ENCODE assay signal across 8 mouse cellular contexts in genomic region chr13:37433730-37434129, GRCm38 (mm10).
DNase-seq lines count a peak whose midpoint lies in the region; ATAC-seq and TF ChIP-seq lines count a peak whose summit lies in the region.

No protein-coding gene starts in this region.

- no peak overlapping the region for H3K27ac ChIP-seq in heart, postnatal 0 days (ENCODE audit: low read depth)
- H3K27ac ChIP-seq in midbrain, embryonic 10.5 days (replicated peaks) = no peak overlapping the region
- H3K27ac ChIP-seq in midbrain, embryonic 14.5 days (replicated peaks; ENCODE audit: low read depth, low read length) = no peak overlapping the region
- no peak overlapping the region for H3K27ac ChIP-seq in liver, postnatal 0 days (ENCODE audit: low read depth)

- no peak for TF ChIP-seq EP300 in heart, postnatal 0 days (IDR thresholded peaks at IDR 0.05; ENCODE audit: low read depth)
- no peak for TF ChIP-seq EP300 in liver, postnatal 0 days (IDR thresholded peaks at IDR 0.05; ENCODE audit: low read depth)

- no peaks in the 10 kb centered on the region for H3K9me3 ChIP-seq in heart, postnatal 0 days (replicated peaks; ENCODE audit: control insufficient read depth, low read length)
- H3K9me3 ChIP-seq in midbrain, embryonic 10.5 days (replicated peaks) = no peaks in the 10 kb centered on the region
- H3K9me3 ChIP-seq in midbrain, embryonic 14.5 days (ENCODE audit: control insufficient read depth, low read length) = no peaks in the 10 kb centered on the region
- H3K9me3 ChIP-seq in liver, postnatal 0 days (ENCODE audit: low read length) = no peaks in the 10 kb centered on the region

- H3K27me3 ChIP-seq in heart, postnatal 0 days (ENCODE audit: control insufficient read depth, insufficient read depth, low read length) = no peaks in the 10 kb centered on the region
- peaks cover 59% of the 10 kb centered on the region for H3K27me3 ChIP-seq in midbrain, embryonic 10.5 days (ENCODE audit: low read depth, poor library complexity, severe bottlenecking)
- peaks cover 19% of the 10 kb centered on the region for H3K27me3 ChIP-seq in midbrain, embryonic 14.5 days (ENCODE audit: control insufficient read depth, insufficient read depth, low read length)
- H3K27me3 ChIP-seq in liver, postnatal 0 days (ENCODE audit: insufficient read depth, low read length) = no peaks in the 10 kb centered on the region

- TF ChIP-seq CTCF in heart, postnatal 0 days (IDR thresholded peaks at IDR 0.05; ENCODE audit: low read depth) = no peak
- TF ChIP-seq CTCF in liver, postnatal 0 days (IDR thresholded peaks at IDR 0.05; ENCODE audit: low read depth) = no peak

- no peak for DNase-seq in heart, postnatal 0 days (ENCODE audit: low spot score)
- no peak for DNase-seq in heart, postnatal 4 days
- DNase-seq in midbrain, embryonic 10.5 days (ENCODE audit: low spot score) = no peak
- DNase-seq in midbrain, embryonic 14.5 days = no peak
- DNase-seq in liver, postnatal 0 days = no peak
- no peak for DNase-seq in layer of hippocampus, adult 9-10 months (ENCODE audit: low spot score)
- DNase-seq in adrenal gland, postnatal 10 days = no peak

- WGBS in heart, postnatal 0 days = 13% methylated on average over 3 of the region's 3 CpGs
- 17% methylated on average over 3 of the region's 3 CpGs for WGBS in midbrain, embryonic 10.5 days
- 14% methylated on average over 3 of the region's 3 CpGs for WGBS in midbrain, embryonic 14.5 days
- WGBS in liver, postnatal 0 days (ENCODE audit: insufficient replicate concordance) = 12% methylated on average over 3 of the region's 3 CpGs

- no peak for ATAC-seq in heart, postnatal 0 days (ENCODE audit: insufficient read depth, low read depth)
- no peak for ATAC-seq in midbrain, embryonic 14.5 days (ENCODE audit: low FRiP score, low TSS enrichment)
- peak; percentile 8; the same call in 1 of the 2 replicates for ATAC-seq in liver, postnatal 0 days
- ATAC-seq in granulocyte monocyte progenitor cell, adult 5-6 weeks (replicated peaks; ENCODE audit: poor library complexity, severe bottlenecking) = no peak

- peak overlapping the region; percentile 67 for H3K4me2 ChIP-seq in heart, postnatal 0 days (ENCODE audit: low read depth, low read length)
- H3K4me2 ChIP-seq in midbrain, embryonic 14.5 days (ENCODE audit: low read length) = no peak overlapping the region
- H3K4me2 ChIP-seq in liver, postnatal 0 days (ENCODE audit: low read depth, low read length) = no peak overlapping the region

- no peaks in the 10 kb centered on the region for H3K36me3 ChIP-seq in heart, postnatal 0 days (replicated peaks; ENCODE audit: control insufficient read depth, insufficient read depth, low read length)
- no peaks in the 10 kb centered on the region for H3K36me3 ChIP-seq in midbrain, embryonic 10.5 days
- H3K36me3 ChIP-seq in midbrain, embryonic 14.5 days (ENCODE audit: control insufficient read depth, insufficient read depth, low read length) = no peaks in the 10 kb centered on the region
- no peaks in the 10 kb centered on the region for H3K36me3 ChIP-seq in liver, postnatal 0 days (replicated peaks; ENCODE audit: insufficient read depth, low read length)

- peaks cover 6% of the 10 kb centered on the region for H3K4me1 ChIP-seq in heart, postnatal 0 days (ENCODE audit: control insufficient read depth, insufficient read depth)
- peaks cover 14% of the 10 kb centered on the region for H3K4me1 ChIP-seq in midbrain, embryonic 10.5 days
- H3K4me1 ChIP-seq in midbrain, embryonic 14.5 days (ENCODE audit: control insufficient read depth, insufficient read depth, low read length) = peaks cover 4% of the 10 kb centered on the region; the same call in 1 of the 2 replicates
- peaks cover 4% of the 10 kb centered on the region for H3K4me1 ChIP-seq in liver, postnatal 0 days (ENCODE audit: insufficient read depth)

- H3K9ac ChIP-seq in heart, postnatal 0 days (replicated peaks; ENCODE audit: low read depth, low read length) = no peak overlapping the region
- H3K9ac ChIP-seq in midbrain, embryonic 14.5 days (replicated peaks; ENCODE audit: low read length) = no peak overlapping the region
- H3K9ac ChIP-seq in liver, postnatal 0 days (replicated peaks) = no peak overlapping the region

- no peak overlapping the region for H3K4me3 ChIP-seq in heart, postnatal 0 days (ENCODE audit: low read depth, low read length)
- H3K4me3 ChIP-seq in midbrain, embryonic 10.5 days = 0 out of 2 replicates have a peak overlapping the region, but pooled peaks have one; percentile 55
- no peak overlapping the region for H3K4me3 ChIP-seq in midbrain, embryonic 14.5 days (replicated peaks; ENCODE audit: low read depth, low read length)
- no peak overlapping the region for H3K4me3 ChIP-seq in liver, postnatal 0 days (ENCODE audit: low read depth, low read length)
